Mouse (Mus musculus): ENCODE measurements at regions not wholly inside any gene's neighbourhood (a gene's known extent, or its start where the extent isn't known, plus 50 kb on each side); places are given as distances from the start of the nearest gene placed in this dataset.
"Not testable (repeated sequence)": the region's sequence is repeated elsewhere in the genome, so short reads cannot be mapped to it uniquely, and the experiment has no call there.

GRCm38 (mm10) chr12:117327086-117327485 is 189.2 kb upstream of the Rapgef5 start:
- DNase-seq (ENCODE audit: low read depth in 1 of 2, low spot score in 2 of 2), result not testable (repeated sequence)

DNA sequence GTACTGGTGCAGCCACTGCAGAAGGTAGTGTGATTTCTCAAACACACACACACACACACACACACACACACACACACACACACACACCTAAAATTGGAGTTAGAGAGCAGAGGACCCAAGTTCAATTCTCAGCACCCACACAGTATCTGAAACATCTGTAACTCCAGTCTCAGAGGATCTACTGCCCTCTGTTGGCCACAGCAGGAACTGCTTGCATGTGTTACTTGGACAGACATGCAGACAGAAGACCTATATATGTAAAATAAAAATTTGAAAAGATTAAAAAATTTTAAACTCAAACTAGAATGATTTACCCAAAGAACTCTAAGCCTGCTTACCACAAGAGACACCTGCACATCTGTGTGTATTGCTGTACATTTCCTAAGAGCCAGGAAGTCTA is 185.9 kb upstream of the Rapgef5 start:
- DNase-seq (ENCODE audit: low read depth in 1 of 2, low spot score in 2 of 2), result no peak

DNA sequence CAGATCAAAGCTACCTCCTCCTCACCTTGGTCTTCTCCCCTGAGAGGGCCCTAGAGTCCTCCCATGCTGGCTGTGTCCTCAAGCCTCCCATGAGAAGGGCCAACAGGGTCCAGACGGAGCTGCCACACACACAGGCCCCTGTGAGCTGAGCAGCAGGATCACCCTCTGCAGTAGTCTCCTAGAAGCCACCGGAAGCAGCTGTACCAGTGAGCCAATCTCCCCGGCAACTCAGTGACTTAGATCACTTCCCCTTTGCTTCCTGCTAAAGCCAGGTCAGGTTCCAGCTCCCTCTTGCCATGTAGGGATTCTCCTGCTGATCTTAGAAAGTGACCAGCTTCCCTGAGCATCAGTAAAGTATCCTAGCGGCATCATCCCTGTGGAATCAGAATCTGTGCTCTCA is 179.4 kb upstream of the Rapgef5 start:
- DNase-seq (ENCODE audit: low read depth in 1 of 2, low spot score in 2 of 2), result peak in 1 of 2 experiments; percentile 13

- DNase-seq (ENCODE audit: low read depth in 1 of 2, low spot score in 2 of 2), result no peak
These were observed 174.0 kb upstream of the Rapgef5 start for GRCm38 (mm10) chr12:117342321-117342720.

- no peak for DNase-seq (ENCODE audit: low read depth in 1 of 2, low spot score in 2 of 2)
These were observed 173.2 kb upstream of the Rapgef5 start for GRCm38 (mm10) chr12:117343121-117343520.

GRCm38 (mm10) chr12:117343605-117344004 is 172.7 kb upstream of the Rapgef5 start:
- not testable (repeated sequence) for DNase-seq (ENCODE audit: low read depth in 1 of 2, low spot score in 2 of 2)

DNA sequence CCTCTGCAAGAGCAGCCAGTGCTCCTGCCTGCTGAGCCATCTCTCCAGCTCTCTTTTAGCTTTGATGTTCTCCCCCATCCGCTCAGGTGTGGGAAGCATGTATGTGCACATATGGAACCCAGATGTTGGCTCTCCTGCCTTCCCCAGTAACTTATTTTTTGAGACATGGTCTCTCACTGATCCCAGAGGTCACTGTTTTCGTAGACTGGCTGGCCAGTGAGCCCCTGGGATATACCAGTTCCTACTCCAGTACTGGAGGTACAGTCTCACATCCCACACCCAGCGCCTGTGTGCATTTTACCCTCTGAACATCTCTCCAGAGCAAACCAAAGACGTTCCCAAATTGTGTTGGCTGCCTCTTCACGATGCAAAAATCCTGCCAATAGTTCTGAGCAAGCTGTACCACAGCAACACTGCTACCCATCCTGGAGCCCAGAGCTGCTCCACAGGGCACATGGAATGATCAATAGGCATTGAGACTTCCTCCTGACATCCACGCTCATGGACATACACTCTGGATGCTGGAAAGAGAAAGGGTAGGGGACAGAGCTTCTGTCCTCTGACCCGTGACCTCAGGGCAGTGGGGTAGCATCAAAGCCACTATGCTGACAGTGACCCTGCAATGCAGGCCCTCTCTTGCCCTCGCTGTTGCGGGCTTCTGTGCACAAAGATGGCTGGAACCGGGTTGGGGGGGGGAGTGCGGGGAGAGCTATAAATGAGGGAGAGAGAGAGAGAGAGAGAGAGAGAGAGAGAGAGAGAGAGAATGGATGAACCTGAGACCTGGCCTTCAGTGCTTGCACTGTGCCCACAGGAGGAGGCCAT is 171.8 kb upstream of the Rapgef5 start:
- no peak for DNase-seq (ENCODE audit: low read depth in 1 of 2, low spot score in 2 of 2)

DNA sequence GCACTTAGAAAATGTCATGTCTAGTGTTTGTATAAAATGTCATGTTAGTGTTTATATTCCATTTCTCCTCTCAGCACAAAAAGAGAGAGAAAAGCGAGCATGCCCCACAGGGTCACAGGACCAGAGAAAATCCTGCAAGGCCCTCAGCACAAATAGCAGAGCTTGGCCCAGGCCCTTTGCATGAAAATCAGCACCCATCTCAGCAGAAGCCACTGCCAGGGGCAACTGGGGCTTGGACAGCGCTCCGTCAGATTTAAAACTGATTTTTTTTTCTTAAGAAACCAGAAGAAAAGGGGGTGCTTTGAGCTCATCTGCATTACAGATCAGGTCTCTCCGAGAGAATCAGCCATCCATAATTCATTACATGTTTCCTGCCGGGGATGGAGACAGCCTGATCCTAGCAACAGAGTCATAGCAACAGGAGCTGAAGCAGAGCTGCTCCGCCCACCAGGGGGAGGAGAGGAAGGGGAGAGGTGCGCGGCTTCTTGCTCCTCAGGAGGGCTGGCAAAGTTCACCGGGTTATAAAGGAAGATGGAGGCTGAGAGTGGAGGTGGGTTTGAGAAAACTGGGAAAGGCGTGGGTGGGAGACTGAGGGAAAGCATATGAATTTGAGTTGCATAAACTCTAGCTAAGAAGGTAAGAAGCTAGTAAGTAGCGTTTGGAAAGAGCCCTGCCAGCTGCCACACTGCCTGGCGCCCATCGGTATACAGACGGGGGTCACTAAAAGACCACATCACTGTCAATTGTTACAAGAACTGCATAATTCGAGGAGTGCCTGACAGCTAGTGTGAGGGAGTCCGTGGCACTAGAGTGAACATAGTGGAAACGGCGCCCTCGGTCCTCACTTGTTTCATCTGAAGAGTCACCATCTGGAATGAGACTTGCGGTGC is 170.9 kb upstream of the Rapgef5 start:
- DNase-seq (ENCODE audit: low read depth in 1 of 2, low spot score in 2 of 2), result no peak

DNA sequence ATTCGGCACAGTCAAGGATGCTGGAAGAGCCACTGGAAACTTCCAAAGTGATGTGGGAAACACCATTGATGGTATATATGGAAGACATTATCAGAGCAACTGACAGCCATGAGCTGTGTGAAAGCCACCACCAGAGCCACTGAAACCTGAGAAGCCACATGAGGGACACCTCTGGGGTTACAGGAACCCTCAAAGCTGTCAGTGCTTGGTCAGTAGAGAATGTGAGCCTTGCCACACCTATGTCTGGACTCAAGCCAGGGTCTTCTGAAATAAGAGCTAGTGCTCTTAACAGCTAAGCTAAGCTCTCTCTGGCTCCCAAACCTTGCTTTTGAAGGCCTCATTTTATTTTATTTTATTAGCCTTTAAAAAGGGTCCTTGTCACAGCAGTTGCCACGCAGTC is 170.2 kb upstream of the Rapgef5 start:
- DNase-seq (ENCODE audit: low read depth in 1 of 2, low spot score in 2 of 2), result no peak

DNA sequence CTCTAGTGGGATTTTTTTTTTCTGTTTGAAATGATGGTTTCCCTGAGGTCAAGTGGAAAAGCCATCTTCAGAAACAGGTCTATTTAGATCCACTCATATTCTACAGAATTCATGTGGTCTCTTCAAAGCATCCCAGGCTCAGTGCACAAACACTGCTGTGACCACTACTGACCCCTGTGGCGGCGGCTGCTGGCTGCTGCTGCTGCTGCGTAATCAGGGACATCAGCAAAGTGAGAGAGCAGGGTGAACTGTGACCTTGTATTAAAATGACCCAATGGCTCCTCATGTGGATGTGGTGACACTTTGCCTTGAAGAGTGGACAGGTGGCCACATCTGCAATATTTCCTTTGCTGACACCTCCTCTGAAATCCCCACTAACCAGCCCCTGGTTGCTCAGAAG is 169.1 kb upstream of the Rapgef5 start:
- no peak for DNase-seq (ENCODE audit: low read depth in 1 of 2, low spot score in 2 of 2)

DNA sequence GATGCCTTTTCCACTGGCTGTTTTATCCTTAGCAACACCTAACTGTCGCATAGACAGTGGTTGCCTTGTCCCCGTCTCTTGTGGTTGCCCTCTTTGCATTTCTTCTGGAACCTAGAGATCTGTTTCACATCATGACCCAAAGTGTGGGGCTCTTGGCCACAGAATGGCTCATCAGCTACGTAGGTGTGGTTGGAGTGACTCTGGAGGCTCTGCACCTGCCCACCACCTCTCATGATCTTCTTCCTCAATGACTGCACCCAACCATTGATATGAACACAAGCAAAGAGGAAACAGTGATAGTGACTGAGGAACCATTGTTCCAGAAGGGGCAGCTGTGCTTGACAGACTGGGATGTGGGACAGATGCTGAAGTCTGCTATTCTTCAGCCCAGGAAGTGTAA is 167.8 kb upstream of the Rapgef5 start:
- DNase-seq (ENCODE audit: low read depth in 1 of 2, low spot score in 2 of 2), result peak in 1 of 2 experiments; percentile 8

DNA sequence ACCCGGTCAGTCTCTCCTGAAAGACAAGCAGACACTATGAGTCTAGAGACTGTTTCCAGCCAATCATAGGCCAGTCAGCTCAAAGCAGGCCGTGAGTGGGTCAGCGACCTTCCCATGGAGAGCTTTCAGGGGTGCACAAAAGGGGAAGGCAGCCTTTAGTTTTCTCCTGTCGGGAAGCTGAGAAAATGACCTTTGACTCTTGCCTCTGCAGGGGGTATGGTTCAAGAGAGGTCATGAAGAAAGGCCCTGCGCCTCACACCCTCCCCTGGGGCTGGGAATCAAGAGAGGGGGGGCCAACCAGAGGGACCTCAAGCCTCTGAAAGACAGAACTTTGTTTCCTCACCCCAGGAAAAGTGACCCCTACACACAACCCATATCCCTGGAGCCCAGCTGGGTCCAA is 164.4 kb upstream of the Rapgef5 start:
- no peak for DNase-seq (ENCODE audit: low read depth in 1 of 2, low spot score in 2 of 2)

DNA sequence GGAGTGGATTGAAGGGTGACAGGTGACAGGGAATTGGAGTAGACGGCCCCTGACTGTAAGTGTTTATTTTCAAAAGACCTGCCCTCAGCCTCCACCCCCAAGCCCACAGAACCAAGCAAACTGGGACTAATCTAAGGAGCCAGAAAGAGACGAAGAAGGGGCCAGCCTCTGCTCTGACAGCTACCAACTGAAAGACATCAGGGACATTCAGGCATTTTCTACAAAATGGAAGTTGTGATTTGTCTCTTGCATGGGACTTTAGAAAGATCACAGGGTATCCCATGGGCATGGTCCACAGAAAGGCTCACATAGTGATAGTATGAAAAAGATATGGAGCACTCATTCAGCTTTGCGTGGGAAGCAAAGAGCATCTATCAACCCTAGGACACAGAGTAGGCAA is 163.8 kb upstream of the Rapgef5 start:
- DNase-seq (ENCODE audit: low read depth in 1 of 2, low spot score in 2 of 2), result no peak

GRCm38 (mm10) chr12:117352938-117353337 is 163.3 kb upstream of the Rapgef5 start:
- DNase-seq (ENCODE audit: low read depth in 1 of 2, low spot score in 2 of 2), result no peak

DNA sequence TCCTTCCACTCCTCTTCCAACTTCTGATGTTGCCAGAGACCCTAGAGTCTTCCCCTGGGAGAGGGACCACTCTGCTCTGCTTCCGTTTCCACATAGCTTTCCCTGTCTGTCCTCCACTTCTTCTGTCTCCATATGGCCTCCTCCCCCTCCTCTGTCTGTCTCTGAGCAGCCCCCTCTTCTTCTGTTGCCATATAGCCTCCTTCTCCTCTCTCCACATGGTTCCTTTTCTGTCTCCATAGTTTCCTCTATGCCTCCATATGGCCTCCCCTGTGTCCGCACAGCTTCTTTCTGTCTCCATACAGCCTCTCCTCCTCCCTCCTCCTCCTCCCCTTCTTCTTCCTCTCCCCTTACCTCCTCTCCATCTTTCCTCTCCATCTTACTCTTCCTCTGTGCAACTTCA is 158.5 kb upstream of the Rapgef5 start:
- DNase-seq (ENCODE audit: low read depth in 1 of 2, low spot score in 2 of 2), result no peak

DNA sequence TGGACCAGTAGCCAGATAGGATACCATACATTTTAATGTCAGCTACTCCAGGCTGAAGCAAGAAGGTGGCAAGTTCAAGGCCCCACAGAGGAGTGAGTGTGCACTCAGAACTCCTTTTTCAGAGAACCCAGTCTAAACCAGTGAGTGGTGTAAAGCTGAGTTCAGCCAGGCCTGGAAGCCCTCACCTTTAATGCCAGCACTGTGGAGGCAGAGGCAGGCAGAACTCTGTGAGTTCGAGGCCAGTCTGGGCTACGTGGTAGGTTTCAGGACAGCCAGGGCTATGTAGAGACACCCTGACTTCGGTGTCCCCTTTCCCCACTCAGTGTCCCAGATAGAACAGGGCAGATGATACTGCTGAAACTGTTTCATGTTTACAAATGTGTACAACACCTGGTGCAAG is 157.4 kb upstream of the Rapgef5 start:
- no peak for DNase-seq (ENCODE audit: low read depth in 1 of 2, low spot score in 2 of 2)

DNA sequence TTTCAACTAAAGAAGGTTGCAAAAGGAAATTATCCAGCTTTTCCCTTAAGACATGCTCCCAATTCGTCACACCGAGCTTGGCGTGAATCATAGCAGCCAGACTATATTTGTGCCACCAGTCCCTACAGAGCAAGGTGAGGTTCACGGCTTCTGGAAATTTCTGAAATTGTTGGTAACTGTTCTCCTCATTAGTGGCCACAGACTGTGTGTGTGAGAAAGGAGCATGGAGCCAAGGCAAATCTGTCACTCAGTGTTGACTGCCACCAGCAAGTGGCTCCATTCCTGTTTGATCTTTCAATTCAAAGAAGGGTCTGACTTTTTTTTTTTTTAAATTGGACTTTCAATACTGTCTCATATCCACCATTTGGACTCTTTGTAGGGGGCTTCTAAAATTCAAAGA is 156.1 kb upstream of the Rapgef5 start:
- no peak for DNase-seq (ENCODE audit: low read depth in 1 of 2, low spot score in 2 of 2)

GRCm38 (mm10) chr12:117361826-117362225 is 154.5 kb upstream of the Rapgef5 start:
- DNase-seq (ENCODE audit: low read depth in 1 of 2, low spot score in 2 of 2), result no peak

DNA sequence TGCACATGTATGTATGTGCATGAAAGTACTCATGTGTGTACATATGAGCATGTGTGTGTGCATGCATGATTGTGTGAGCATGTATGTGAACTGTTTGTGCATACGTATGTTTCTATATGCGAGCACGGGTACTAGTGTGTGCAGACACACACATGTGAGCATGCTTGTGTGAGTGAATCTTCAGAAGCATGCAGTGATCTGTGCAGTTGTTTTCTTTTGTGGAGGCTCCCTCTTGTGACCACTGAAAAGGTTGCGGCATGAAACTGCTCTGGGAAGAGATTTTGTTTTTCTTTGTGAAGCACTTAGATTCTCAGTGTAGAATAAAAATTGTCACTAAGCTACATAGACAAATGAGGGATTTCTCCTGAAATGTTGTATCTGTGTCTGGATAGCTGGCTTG is 152.8 kb upstream of the Rapgef5 start:
- DNase-seq (ENCODE audit: low read depth in 1 of 2, low spot score in 2 of 2), result not testable (repeated sequence)

DNA sequence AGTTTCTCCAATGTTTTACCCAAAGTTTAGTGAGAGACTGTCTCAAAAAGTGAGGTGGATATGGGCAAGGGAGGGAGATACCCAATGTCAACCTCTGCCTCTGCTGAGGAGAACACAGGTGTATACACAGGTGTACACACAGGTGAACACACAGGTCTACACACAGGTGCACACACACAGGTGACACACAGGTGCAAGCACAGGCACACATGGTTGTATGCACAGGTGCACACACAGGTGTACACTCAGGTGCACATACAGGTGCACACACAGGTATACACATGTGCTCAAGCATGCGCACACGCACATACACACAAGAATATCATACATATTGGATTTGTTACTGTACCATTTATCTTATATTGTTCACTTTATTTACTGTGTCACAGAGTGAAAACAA is 151.1 kb upstream of the Rapgef5 start:
- DNase-seq (ENCODE audit: low read depth in 1 of 2, low spot score in 2 of 2), result no peak

GRCm38 (mm10) chr12:117365876-117366275 is 150.4 kb upstream of the Rapgef5 start:
- DNase-seq (ENCODE audit: low read depth in 1 of 2, low spot score in 2 of 2), result no peak

DNA sequence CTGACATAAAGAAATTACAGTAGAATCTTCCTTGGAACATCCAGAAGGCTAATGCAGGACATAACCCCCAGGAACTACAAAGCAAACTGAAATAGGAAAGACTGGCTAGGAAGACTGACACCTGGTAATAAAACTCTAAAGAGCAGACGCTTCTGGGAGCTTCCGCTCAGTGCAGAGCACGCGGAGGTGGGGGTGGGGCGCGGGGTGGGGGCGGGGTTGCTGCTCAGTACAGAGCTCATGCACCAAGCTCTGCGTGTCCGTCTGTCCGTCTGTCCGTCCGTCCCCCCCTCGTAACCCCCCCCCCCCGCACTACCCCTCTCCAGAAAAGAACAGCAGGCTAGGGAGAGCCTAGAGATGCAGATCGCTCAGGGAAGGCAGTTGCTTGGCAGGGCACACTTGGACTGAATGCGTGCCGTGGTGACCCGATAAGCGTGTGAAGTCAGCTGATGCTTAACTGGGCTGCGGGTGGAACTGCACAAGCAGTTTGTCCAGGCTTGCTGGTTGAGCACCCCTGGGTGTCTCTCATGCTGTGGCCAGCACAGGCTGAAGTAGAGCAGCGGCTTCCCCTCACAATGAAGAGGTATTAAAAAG is 137.9 kb upstream of the Rapgef5 start:
- no peak for DNase-seq (ENCODE audit: low read depth in 1 of 2, low spot score in 2 of 2)

Measured in monocyte, adult 2 months (primary cell).